Mouse (Mus musculus) brain, embryonic 14.5 days (tissue): ENCODE measurements at regions not wholly inside any gene's neighbourhood (a gene's known extent, or its start where the extent isn't known, plus 50 kb on each side); places are given as distances from the start of the nearest gene placed in this dataset.

Source experiments
- CTCF ChIP-seq: fragments of 200-500 bp; IDR thresholded peaks from 2 replicates; pipeline ENCODE4 v1.5.1; 2012; ENCODE audit warnings: inconsistent platforms, mild to moderate bottlenecking, moderate library complexity, borderline replicate concordance; ENCODE audit not compliant: insufficient read depth, insufficient read length; ENCODE audit errors: extremely low read depth
- POLR2A ChIP-seq: fragments of 200-500 bp; IDR thresholded peaks from 2 replicates; pipeline ENCODE4 v1.6.1; 2012; ENCODE audit warnings: mild to moderate bottlenecking, inconsistent platforms, borderline replicate concordance; ENCODE audit not compliant: poor library complexity, insufficient read depth, insufficient read length, severe bottlenecking; ENCODE audit errors: extremely low read depth

- no peak for TF ChIP-seq POLR2A
- TF ChIP-seq CTCF: no peak
Measured at GRCm38 (mm10) chr1:137130264-137130663, 170.0 kb upstream of the Nr5a2 start.
